Mouse (Mus musculus): ENCODE measurements around the gene Gm20683.
A peak's percentile ranks its signal among the peaks of the same experiment; 100 is the strongest.

Gene Gm20683

GRCm38 (mm10) chr17:25841117-25841880 is at the start of gene Gm20683:
TSS of gene Gm20683 (minus strand) at chr17:25841763.
- DNase-seq (ENCODE audit: low read depth, low spot score), result no peak
- no peaks in the 10 kb centered on the region for H3K27me3 ChIP-seq (ENCODE audit: control insufficient read depth, insufficient read depth, low read length, poor library complexity, severe bottlenecking)

GRCm38 (mm10) chr17:25888837-25889236 is 47.3 kb upstream of the Gm20683 start:
- H3K36me3 ChIP-seq (ENCODE audit: control insufficient read depth, insufficient read depth, low read length, poor library complexity, severe bottlenecking), result no peaks in the 10 kb centered on the region; the same call in none of the 2 replicates
- no peaks in the 10 kb centered on the region for H3K27me3 ChIP-seq (ENCODE audit: control insufficient read depth, insufficient read depth, low read length, poor library complexity, severe bottlenecking)
- DNase-seq (ENCODE audit: low read depth, low spot score), result no peak

More at GRCm38 (mm10) chr17:25841117-25841880, at the start of gene Gm20683:
- H3K36me3 ChIP-seq (ENCODE audit: control insufficient read depth, insufficient read depth, low read length, poor library complexity, severe bottlenecking), result peaks cover 5% of the 10 kb centered on the region; the same call in 1 of the 2 replicates

- Histone ChIP-seq H3K27me3 (ENCODE audit: control insufficient read depth, insufficient read depth, low read length, poor library complexity, severe bottlenecking) (no peaks in the 10 kb centered on the region), H3K36me3 (ENCODE audit: control insufficient read depth, insufficient read depth, low read length, poor library complexity, severe bottlenecking) (no peaks in the 10 kb centered on the region; the same call in none of the 2 replicates)
- no peak for DNase-seq (ENCODE audit: low read depth, low spot score)
Observed at GRCm38 (mm10) chr17:25887467-25887866, 45.9 kb upstream of the Gm20683 start.

DNA sequence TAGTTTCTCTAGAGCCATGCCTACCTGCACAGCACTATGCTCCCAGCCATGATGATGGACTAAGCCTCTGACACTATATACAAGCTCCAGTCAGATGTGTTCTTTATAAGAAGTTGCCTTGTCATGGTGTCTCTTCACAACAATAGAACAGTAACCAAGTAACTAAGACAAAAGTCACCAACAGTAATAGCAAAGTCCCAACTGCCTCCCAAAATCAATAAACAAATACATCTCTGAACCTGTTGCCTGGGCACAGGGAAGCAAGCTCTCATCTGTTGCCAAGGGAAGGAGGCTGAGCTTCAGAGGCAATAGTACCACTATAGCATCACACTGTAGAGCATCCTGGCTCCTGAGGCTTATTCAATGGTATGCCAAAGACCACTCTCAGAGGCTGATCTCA is 45.2 kb upstream of the Gm20683 start:
- Histone ChIP-seq H3K36me3 (ENCODE audit: control insufficient read depth, insufficient read depth, low read length, poor library complexity, severe bottlenecking) (no peaks in the 10 kb centered on the region; the same call in none of the 2 replicates), H3K27me3 (ENCODE audit: control insufficient read depth, insufficient read depth, low read length, poor library complexity, severe bottlenecking) (no peaks in the 10 kb centered on the region)
- DNase-seq (ENCODE audit: low read depth, low spot score), result no peak

GRCm38 (mm10) chr17:25885636-25886035 is 44.1 kb upstream of the Gm20683 start:
- Histone ChIP-seq H3K27me3 (ENCODE audit: control insufficient read depth, insufficient read depth, low read length, poor library complexity, severe bottlenecking) (no peaks in the 10 kb centered on the region), H3K36me3 (ENCODE audit: control insufficient read depth, insufficient read depth, low read length, poor library complexity, severe bottlenecking) (no peaks in the 10 kb centered on the region; the same call in none of the 2 replicates)
- peak; percentile 42 for DNase-seq (ENCODE audit: low read depth, low spot score)

DNA sequence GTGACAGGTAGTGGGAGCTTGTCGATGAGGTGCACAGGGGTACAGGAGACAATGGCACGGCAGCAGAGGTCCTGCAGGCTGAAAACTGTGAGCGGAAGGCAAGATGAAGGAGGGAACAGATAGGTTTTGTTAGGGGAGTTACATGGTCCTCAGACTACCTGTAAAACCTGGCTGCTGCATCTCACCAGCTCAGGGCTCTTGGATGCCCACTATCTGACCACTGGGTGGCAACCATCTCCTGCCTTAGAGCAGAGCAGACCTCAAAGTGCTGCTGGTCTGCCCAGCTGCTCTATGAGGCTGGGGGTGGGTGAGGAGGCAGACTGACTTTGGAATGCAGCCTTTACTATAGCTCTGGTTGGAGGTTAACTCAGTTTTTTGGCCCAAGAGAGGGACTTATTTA is 42.3 kb upstream of the Gm20683 start:
- Histone ChIP-seq H3K36me3 (ENCODE audit: control insufficient read depth, insufficient read depth, low read length, poor library complexity, severe bottlenecking) (no peaks in the 10 kb centered on the region; the same call in none of the 2 replicates), H3K27me3 (ENCODE audit: control insufficient read depth, insufficient read depth, low read length, poor library complexity, severe bottlenecking) (no peaks in the 10 kb centered on the region)
- no peak for DNase-seq (ENCODE audit: low read depth, low spot score)

DNA sequence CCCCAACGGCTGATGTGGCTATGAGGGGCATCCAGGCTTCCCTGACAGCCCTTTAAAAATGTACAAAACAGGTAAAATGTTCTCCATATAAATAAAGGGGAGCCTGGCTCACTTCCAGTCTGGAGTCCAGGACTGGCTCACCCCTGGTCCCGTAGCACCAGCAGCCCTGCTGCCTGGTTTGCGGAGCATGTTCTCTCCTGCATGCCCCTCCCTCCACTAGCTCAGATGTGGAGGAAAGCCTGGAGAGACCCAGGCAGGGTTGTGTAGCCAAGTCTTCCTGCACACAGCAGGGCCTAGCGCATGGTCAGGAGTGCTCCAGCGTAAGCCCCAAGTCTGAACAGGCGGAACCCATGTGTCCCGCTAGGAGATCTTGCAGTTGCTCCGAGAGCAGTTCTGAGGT is 41.7 kb upstream of the Gm20683 start:
- no peaks in the 10 kb centered on the region; the same call in none of the 2 replicates for H3K36me3 ChIP-seq (ENCODE audit: control insufficient read depth, insufficient read depth, low read length, poor library complexity, severe bottlenecking)
- no peak for DNase-seq (ENCODE audit: low read depth, low spot score)
- H3K27me3 ChIP-seq (ENCODE audit: control insufficient read depth, insufficient read depth, low read length, poor library complexity, severe bottlenecking), result no peaks in the 10 kb centered on the region

DNA sequence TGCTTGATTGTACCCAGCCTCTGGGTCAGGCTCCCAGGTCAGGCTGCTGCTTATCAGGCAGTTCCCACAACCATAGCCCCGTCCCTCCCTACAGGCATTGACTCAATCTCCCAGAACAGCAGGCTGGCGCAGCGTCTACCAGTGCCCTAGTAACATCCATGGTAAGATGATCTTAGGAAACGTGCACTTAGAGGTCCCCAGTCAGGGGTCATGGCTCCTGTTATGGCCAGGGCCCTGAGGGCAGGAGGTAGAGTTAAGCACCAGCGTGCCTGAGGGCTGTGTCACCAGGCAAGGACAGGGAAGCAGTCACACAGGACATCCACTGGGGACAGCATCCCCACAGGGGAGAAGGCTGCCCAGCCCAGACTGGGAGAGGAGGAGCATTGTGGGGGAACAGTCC is 40.7 kb upstream of the Gm20683 start:
- no peak for DNase-seq (ENCODE audit: low read depth, low spot score)
- Histone ChIP-seq H3K27me3 (ENCODE audit: control insufficient read depth, insufficient read depth, low read length, poor library complexity, severe bottlenecking) (no peaks in the 10 kb centered on the region), H3K36me3 (ENCODE audit: control insufficient read depth, insufficient read depth, low read length, poor library complexity, severe bottlenecking) (no peaks in the 10 kb centered on the region; the same call in none of the 2 replicates)

GRCm38 (mm10) chr17:25881691-25882090 is 40.1 kb upstream of the Gm20683 start:
- H3K27me3 ChIP-seq (ENCODE audit: control insufficient read depth, insufficient read depth, low read length, poor library complexity, severe bottlenecking), result no peaks in the 10 kb centered on the region
- H3K36me3 ChIP-seq (ENCODE audit: control insufficient read depth, insufficient read depth, low read length, poor library complexity, severe bottlenecking), result no peaks in the 10 kb centered on the region; the same call in none of the 2 replicates
- no peak for DNase-seq (ENCODE audit: low read depth, low spot score)

- H3K27me3 ChIP-seq (ENCODE audit: control insufficient read depth, insufficient read depth, low read length, poor library complexity, severe bottlenecking), result no peaks in the 10 kb centered on the region
- DNase-seq (ENCODE audit: low read depth, low spot score), result no peak
- H3K36me3 ChIP-seq (ENCODE audit: control insufficient read depth, insufficient read depth, low read length, poor library complexity, severe bottlenecking), result no peaks in the 10 kb centered on the region; the same call in none of the 2 replicates
Observed at GRCm38 (mm10) chr17:25880913-25881641, 39.5 kb upstream of the Gm20683 start.

DNA sequence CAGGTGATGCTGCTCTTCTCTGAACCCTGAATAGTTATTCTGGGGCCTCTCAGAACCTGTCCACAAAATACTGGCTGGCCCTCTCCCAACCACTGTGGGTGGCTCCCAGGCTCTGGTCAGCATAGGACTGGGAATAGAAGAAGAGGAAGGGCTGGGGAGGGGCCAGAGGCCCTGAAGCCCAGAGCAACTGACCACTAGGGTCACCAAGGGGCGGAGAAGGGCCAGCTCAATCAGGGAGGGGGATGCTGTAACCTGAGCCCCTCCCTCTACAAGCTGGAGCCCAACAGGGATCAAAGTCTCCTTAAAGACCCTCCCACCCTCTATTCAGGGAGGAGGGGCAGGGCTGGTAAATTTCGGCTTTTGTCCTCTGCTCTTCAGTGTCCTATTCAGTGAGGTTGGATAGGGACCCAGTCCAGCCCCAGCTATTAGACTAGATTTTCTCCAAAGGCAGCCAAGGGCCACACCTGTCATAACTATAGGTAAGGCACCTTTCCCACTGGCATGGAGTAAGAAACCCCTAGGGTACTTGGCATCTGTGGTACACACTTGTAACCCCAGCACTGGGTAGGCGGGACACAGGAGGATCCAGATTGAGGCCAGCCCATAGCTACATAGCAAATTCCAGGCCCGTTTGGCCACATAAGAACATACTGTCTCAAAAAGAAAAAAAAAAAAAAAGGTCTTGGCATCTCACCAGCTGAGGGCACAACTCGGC is 38.8 kb upstream of the Gm20683 start, which contains the start of gene Wfikkn1:
Wfikkn1 (minus strand) TSS at position 663 of the 715 bp plus-strand sequence.
- DNase-seq (ENCODE audit: low read depth, low spot score), result no peak
- H3K27me3 ChIP-seq (ENCODE audit: control insufficient read depth, insufficient read depth, low read length, poor library complexity, severe bottlenecking), result no peaks in the 10 kb centered on the region
- H3K36me3 ChIP-seq (ENCODE audit: control insufficient read depth, insufficient read depth, low read length, poor library complexity, severe bottlenecking), result no peaks in the 10 kb centered on the region; the same call in none of the 2 replicates

- no peaks in the 10 kb centered on the region; the same call in none of the 2 replicates for H3K36me3 ChIP-seq (ENCODE audit: control insufficient read depth, insufficient read depth, low read length, poor library complexity, severe bottlenecking)
- no peaks in the 10 kb centered on the region for H3K27me3 ChIP-seq (ENCODE audit: control insufficient read depth, insufficient read depth, low read length, poor library complexity, severe bottlenecking)
- DNase-seq (ENCODE audit: low read depth, low spot score), result no peak
Observed at GRCm38 (mm10) chr17:25879750-25880149, 38.2 kb upstream of the Gm20683 start.

DNA sequence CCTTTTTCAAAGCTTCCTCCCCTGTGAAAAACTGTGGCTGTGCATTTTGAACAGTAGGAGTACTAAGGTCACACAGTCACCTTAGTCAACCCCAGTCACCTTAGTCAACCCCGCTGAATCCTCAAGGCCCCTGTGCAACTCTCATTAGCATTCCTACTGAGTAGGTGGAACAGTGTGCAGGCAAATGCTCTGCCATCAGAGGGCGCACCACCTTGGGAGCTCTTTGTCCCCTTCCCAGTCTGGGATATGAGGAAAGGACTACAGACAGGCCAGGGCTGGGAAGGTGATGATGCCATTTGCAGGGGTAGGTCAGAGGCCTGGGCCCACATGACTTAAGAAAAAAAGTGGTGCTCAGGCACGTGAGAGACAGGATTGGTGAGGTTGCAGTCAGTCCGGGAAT is 37.7 kb upstream of the Gm20683 start:
- no peak for DNase-seq (ENCODE audit: low read depth, low spot score)
- H3K36me3 ChIP-seq (ENCODE audit: control insufficient read depth, insufficient read depth, low read length, poor library complexity, severe bottlenecking), result no peaks in the 10 kb centered on the region; the same call in none of the 2 replicates
- H3K27me3 ChIP-seq (ENCODE audit: control insufficient read depth, insufficient read depth, low read length, poor library complexity, severe bottlenecking), result no peaks in the 10 kb centered on the region

GRCm38 (mm10) chr17:25878611-25879180 is 37.1 kb upstream of the Gm20683 start:
- no peak for DNase-seq (ENCODE audit: low read depth, low spot score)
- H3K36me3 ChIP-seq (ENCODE audit: control insufficient read depth, insufficient read depth, low read length, poor library complexity, severe bottlenecking), result no peaks in the 10 kb centered on the region; the same call in none of the 2 replicates
- no peaks in the 10 kb centered on the region for H3K27me3 ChIP-seq (ENCODE audit: control insufficient read depth, insufficient read depth, low read length, poor library complexity, severe bottlenecking)

Data from splenic B cell, adult 2 months (primary cell).